Mouse (Mus musculus) thymus, adult 2 months (tissue): ENCODE results near the gene Mospd1. TPM values are rescaled to one million over a fixed set of nuclear protein-coding genes. Genes with fewer than 3 reads are reported as not detected.

ENCODE experiments used
- DNase-seq: peaks from one replicate; pipeline ENCODE4 v3.0.0; 2021
- H3K27ac ChIP-seq: fragments of 200-500 bp; 2 replicates; pipeline ENCODE4 v1.5.1; 2012; ENCODE audit warnings: low read length, control low read depth; ENCODE audit not compliant: control insufficient read depth, insufficient read depth
- H3K27me3 ChIP-seq: fragments of 200-500 bp; 2 replicates; pipeline ENCODE4 v1.6.1; 2012; ENCODE audit warnings: mild to moderate bottlenecking, low read length, moderate library complexity, mixed read lengths; ENCODE audit not compliant: control insufficient read depth, insufficient read depth
- H3K36me3 ChIP-seq: fragments of 200-500 bp; 2 replicates; pipeline ENCODE4 v1.6.1; 2012; ENCODE audit warnings: mild to moderate bottlenecking, low read length, moderate library complexity; ENCODE audit not compliant: control insufficient read depth, insufficient read depth
- H3K4me1 ChIP-seq: fragments of 200-500 bp; replicated peaks from 2 replicates; pipeline ENCODE4 v1.6.1; 2012; ENCODE audit warnings: low read length; ENCODE audit not compliant: control insufficient read depth, insufficient read depth
- H3K4me3 ChIP-seq: fragments of 200-500 bp; 2 replicates; pipeline ENCODE4 v1.5.1; 2012; ENCODE audit warnings: mild to moderate bottlenecking, low read length, control low read depth, moderate library complexity; ENCODE audit not compliant: control insufficient read depth, insufficient read depth
- CTCF ChIP-seq: fragments of 200-500 bp; IDR thresholded peaks from 2 replicates; pipeline ENCODE4 v1.5.1; 2012; ENCODE audit warnings: mild to moderate bottlenecking, control low read depth, low read length, moderate library complexity, borderline replicate concordance; ENCODE audit not compliant: control insufficient read depth, poor library complexity, insufficient read depth; ENCODE audit errors: extremely low read depth
- POLR2A ChIP-seq: fragments of 200-500 bp; IDR thresholded peaks from 2 replicates; pipeline ENCODE4 v1.6.1; 2012; ENCODE audit warnings: mild to moderate bottlenecking, low read length, control low read depth, moderate library complexity; ENCODE audit not compliant: control insufficient read depth, poor library complexity, insufficient read depth; ENCODE audit errors: extremely low read depth
- WGBS: fragments of 180-500 bp; shearing (Covaris S2); methylation state at CpG from one replicate; pipeline ENCODE4 v1.1.7; 2018; 5-methylcytosine and 5-hydroxymethylcytosine counted together
- polyA plus RNA-seq: library from polyadenylated mRNA; depleted of rRNA; stranded (reverse); fragments of >200 nt; gene quantifications from 2 replicates; pipeline ENCODE4 v1.2.3, GENCODE M21; 2012; rRNA removed

Mospd1 gene
- polyA plus RNA-seq, 1 experiment = 3.0 TPM

GRCm38 (mm10) chrX:53341531-53341930 lies 28.8 kb downstream of the Mospd1 start:
- H3K4me3 ChIP-seq = no peak overlapping the region
- no peak overlapping the region for H3K27ac ChIP-seq
- H3K36me3 ChIP-seq = peaks cover 5% of the 10 kb centered on the region
- WGBS = 57% methylated on average over 2 of the region's 2 CpGs
- H3K4me1 ChIP-seq = no peaks in the 10 kb centered on the region
- TF ChIP-seq POLR2A (no peak), CTCF (no peak)
- no peaks in the 10 kb centered on the region for H3K27me3 ChIP-seq
- peak; percentile 59 for DNase-seq

GRCm38 (mm10) chrX:53337355-53337754 lies 32.9 kb downstream of the Mospd1 start:
- DNase-seq = no peak
- no peaks in the 10 kb centered on the region for H3K36me3 ChIP-seq
- H3K27ac ChIP-seq = no peak overlapping the region
- no peak for TF ChIP-seq CTCF
- TF ChIP-seq POLR2A = no peak
- no peak overlapping the region for H3K4me3 ChIP-seq
- no peaks in the 10 kb centered on the region for H3K4me1 ChIP-seq
- H3K27me3 ChIP-seq = no peaks in the 10 kb centered on the region

GRCm38 (mm10) chrX:53330396-53330795 lies 39.9 kb downstream of the Mospd1 start:
- H3K27me3 ChIP-seq = no peaks in the 10 kb centered on the region
- H3K4me1 ChIP-seq = no peaks in the 10 kb centered on the region
- H3K4me3 ChIP-seq = no peak overlapping the region
- WGBS = 93% methylated on average over 4 of the region's 4 CpGs
- H3K27ac ChIP-seq = no peak overlapping the region
- TF ChIP-seq POLR2A = no peak
- no peak for TF ChIP-seq CTCF
- no peaks in the 10 kb centered on the region for H3K36me3 ChIP-seq
- DNase-seq = no peak

- no peak for DNase-seq
- H3K27ac ChIP-seq = no peak overlapping the region
- no peaks in the 10 kb centered on the region for H3K4me1 ChIP-seq
- H3K36me3 ChIP-seq = no peaks in the 10 kb centered on the region
- no peak for TF ChIP-seq POLR2A
- TF ChIP-seq CTCF = no peak
- H3K4me3 ChIP-seq = no peak overlapping the region
- 89% methylated on average over 4 of the region's 4 CpGs for WGBS
- H3K27me3 ChIP-seq = no peaks in the 10 kb centered on the region
Measured at GRCm38 (mm10) chrX:53321111-53321510, 49.2 kb downstream of the Mospd1 start.

GRCm38 (mm10) chrX:53320564-53320963 lies 49.7 kb downstream of the Mospd1 start:
- H3K4me1 ChIP-seq = no peaks in the 10 kb centered on the region
- 0% methylated on average over 2 of the region's 2 CpGs for WGBS
- H3K27ac ChIP-seq = no peak overlapping the region
- no peaks in the 10 kb centered on the region for H3K27me3 ChIP-seq
- H3K36me3 ChIP-seq = no peaks in the 10 kb centered on the region
- no peak for DNase-seq
- no peak overlapping the region for H3K4me3 ChIP-seq
- TF ChIP-seq POLR2A = no peak
- TF ChIP-seq CTCF = no peak

Other genes starting within 250 kb of the Mospd1 start
- gene Plac1, start 130.4 kb downstream of the Mospd1 start, polyA plus RNA-seq = 0.19 and 0.31 TPM in 2 replicates
- 7.8 and 8.2 TPM in 2 replicates for gene Fam122b, start 100.7 kb downstream of the Mospd1 start, polyA plus RNA-seq
- gene Fam122c, start 97.1 kb downstream of the Mospd1 start, polyA plus RNA-seq = not detected in 2 replicates
- not detected in 2 replicates for gene Etd, start 64.4 kb upstream of the Mospd1 start, polyA plus RNA-seq
- 14.9 and 16.3 TPM in 2 replicates for gene Rtl8c, start 237.5 kb upstream of the Mospd1 start, polyA plus RNA-seq
- not detected in 2 replicates for gene Gm14597, start 238.5 kb upstream of the Mospd1 start, polyA plus RNA-seq